Mouse (Mus musculus) v-Abl transformed pro-B cells (cell line): ENCODE data around the gene Arhgap22.

Experiments used
- in situ Hi-C, 2 experiments: fragments of 400-800 bp; cut with MboI; formaldehyde crosslinking; loops; one replicate each; pipeline ENCODE4 v1.15.1; 2025; ENCODE audit not compliant: unreplicated experiment in 2 of 2

The Arhgap22 gene

DNA sequence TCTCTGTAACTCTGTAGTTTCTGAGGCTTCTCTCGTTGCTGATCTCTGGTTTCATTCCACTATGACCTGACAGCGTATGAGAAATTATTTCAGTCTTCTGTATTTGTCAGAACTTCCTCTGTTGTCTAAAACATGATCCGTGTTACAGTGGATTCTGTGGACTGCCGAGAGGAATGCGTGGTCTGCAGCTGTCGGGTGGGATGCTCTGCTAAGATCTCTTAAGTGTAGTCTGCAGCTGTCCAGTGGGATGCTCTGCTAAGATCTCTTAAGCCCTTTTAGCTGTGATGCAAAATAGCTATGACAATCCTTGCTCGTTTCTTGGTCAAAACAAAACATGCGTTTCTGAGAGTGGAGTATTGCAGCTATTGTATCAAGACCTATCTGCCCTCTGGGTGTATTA, 3.0 kb upstream of the Arhgap22 start:
- in situ Hi-C loops: loop anchor here (5.0 to 25.0 kb wide), 4 partner anchors 91 to 449 kb away; no protein-coding TSS in a partner anchor

DNA sequence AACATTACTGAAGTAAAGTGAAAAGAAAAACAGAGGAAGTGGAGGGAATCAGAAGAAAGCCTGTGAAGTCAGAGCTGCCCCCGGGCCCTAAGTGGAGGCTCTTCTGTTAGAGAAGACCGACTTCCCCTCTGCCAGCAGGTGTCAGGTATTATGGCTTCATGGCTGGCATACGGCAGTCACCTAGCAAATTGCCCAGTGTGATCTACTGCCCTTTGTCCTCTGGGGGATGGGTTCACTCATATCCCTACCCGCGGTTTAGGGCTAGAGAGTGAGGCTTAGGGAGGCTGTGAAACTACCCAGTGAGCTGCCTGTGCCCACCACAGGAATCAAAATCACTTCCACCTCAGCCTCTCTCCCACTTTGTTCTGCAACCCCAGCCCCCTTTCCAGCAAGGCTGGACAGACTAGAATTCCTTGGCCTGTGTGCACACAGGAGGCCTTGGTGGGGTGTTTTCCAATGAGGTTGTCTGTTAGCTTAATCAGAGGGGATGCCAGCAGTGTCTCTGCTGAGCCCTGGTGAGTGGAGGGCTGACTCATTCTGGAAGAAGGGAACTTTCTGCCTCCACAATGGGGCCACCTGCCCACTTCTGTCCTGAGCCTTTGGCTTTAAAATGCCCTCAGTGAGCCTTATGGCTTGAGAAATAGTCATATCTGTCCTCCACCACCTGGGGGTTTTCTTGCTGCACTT, 1.4 kb upstream of the Arhgap22 start:
- in situ Hi-C loops: loop anchor here (5.0 to 25.0 kb wide), 4 partner anchors 90 to 450 kb away; no protein-coding TSS in a partner anchor

DNA sequence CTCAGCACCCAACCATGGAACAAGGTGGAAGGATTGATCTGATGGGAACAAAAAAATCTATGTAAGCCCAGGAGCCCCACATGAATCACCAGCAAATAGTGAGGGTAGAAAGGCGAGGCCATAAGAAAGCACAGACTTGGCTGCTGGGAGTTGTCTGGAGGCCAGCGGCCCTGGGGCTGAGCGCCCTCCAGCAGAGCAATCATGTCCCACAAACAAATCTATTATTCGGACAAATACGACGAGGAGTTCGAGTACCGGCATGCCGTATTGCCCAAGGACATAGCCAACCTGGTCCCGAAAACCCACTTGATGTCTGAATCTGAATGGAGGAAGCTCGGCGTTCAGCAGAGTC, 892 bp upstream of the Arhgap22 start:
- in situ Hi-C loops: loop anchor here (5.0 to 25.0 kb wide), 4 partner anchors 89 to 451 kb away; no protein-coding TSS in a partner anchor

DNA sequence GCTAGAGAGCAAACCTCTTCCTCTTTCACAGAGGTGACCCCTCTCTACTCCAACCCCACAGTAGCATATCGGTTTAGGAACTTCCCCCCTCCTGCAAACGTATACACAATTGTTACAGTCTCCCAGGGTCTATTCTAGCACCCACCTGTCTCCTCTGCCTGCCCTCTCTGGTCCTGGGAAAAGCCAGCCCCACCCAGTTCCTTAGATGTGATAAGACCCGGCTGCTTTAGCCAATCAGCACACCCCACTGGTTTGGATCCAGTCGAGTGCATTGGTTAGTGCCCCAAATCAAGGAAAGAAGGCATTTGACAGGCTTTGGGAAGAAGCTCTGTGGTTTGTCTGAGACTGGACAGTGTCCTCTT, 922 bp downstream of the Arhgap22 start:
- in situ Hi-C loops: loop anchor here (5.0 to 25.0 kb wide), 5 partner anchors 38 to 452 kb away; no protein-coding TSS in a partner anchor

DNA sequence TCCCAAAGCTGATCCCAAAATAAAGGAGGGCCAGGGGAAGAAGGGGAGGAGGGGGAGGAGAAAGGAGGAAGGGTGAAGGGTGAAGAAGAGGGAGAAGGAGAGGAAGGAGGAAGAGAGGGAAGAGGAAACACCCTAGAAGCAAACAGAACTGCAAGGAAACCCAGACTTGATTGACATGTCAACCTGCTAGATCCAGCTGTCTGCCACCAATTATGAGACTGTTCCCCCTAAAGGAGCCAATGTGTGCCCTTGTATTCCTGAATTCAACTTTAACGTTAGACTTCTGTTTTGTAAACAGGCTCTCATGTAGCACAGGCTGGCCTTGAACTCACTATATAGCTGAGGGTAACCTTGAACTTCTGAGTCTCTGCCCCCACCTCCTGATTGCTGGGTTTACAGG, 1.3 kb downstream of the Arhgap22 start:
- in situ Hi-C loops: loop anchor here (5.0 to 25.0 kb wide), 4 partner anchors 37 to 453 kb away; no protein-coding TSS in a partner anchor

DNA sequence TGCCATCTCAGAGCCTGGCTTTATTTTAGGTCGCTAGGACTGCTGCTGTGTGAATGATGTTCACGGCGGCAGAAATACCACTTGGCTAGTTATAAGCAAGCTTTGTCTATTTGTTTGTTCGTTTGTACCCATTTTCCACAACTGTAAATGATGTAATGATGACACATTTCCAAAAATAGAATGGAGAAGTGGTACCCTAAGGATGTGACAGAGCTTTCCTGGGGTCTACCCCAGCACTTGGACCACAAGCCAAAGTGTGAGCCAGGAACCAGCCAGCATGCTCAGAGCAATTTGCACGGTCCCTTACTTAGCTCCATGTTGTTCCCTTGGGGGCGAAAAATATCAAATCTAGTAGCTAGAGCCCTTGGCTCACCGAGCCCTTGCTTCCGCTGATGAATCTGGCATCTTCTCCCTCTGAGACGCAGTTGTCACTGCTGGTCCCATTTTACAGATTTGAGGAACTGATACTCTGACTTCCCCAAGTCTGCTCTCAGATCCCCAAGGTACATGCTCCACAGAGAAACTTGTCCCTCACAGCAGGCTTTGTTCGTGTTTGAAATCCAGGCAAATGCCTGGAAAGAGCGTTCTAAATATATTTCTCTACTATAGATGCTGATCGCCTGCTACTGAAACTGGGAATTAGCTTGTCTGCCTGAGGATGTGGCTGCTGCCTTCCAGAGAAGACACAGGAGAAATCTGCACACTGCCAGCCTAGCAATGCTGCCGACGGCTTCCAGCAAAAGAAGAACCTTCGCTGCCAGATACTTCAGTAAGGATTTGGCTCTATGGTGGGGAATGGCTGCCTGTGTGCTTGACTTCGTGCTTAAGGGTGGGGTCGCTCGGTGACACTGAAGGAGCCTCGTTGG, 2.8 kb downstream of the Arhgap22 start:
- in situ Hi-C loops: loop anchor here (5.0 to 25.0 kb wide), 4 partner anchors 36 to 454 kb away; no protein-coding TSS in a partner anchor

DNA sequence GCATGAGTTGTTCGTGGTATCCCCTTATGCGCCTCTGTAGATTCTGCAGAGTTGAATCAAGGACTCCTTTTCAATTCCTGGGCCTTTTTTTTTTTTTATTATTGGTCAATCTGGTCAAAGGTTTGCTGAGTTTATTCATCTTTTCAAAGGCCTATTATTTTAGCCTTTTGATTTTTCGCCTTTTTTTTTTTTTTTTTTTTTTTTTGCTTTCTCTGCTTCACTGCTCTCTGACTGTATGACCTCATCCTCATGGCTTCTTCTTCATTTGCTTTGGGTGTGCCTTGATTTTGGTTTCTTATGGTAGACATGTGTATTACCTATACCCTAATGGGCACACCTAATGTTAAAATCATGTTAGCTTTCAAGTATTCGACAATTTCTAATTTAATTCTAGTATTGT, 11.4 kb downstream of the Arhgap22 start:
- in situ Hi-C loops: no loop called here

DNA sequence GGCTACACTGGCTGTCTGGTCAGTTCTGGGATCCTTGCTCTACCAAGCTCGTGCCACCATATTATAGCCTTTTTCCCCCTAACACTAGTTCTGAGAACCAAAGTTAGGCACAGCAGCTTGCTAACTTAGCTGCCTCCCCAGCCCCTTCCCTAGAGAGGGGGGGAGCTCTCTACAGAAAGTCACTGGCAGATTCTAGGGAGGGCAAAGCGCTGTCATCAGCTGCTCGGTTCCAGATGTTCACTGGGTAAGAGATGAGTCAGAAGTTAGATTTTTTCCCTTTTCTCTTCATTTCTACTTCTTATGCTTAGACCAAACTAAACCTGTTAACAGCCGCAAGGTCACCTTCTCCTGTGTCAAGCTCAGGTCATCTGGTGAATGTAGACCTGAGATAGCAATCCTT, 16.8 kb downstream of the Arhgap22 start:
- in situ Hi-C loops: no loop called here

DNA sequence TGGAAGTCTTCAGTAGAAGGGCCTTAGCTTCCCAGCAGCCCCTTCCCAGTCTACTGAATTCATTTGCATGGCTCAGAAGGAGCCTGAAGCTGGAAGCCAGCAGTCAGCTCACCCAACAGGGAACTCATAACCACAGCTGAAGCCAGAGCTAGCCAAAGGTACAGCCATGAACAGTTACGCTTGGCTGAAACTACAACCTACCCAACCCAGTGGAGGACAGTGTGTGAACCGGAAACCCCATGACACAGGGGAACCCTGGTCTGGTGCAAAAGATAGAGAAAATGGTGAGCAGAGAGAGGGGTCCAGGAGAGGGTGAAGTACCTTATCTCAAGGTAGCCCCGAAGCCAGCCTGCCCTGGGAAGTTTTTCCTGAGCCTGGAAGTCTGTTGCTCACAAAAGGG, 17.5 kb downstream of the Arhgap22 start:
- in situ Hi-C loops: no loop called here

DNA sequence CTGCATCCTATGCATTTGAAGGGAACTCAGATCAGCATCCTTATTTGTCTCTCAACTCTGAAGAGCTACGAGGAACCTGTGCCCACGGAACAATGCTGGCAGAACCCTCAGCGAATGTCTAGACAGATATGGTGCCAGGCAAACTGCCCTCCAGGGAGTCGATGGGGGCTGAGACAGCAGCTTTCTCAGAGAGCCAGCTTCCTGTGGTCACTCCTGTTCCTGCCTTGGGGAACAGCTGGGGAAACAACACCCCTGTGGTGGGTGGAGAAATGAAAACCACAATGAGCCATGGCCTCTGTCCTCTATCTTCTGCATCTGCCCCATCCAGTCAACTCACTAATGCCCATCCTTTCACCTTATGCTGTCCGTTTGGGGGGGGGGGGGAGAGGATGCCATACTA, 18.2 kb downstream of the Arhgap22 start:
- in situ Hi-C loops: no loop called here

DNA sequence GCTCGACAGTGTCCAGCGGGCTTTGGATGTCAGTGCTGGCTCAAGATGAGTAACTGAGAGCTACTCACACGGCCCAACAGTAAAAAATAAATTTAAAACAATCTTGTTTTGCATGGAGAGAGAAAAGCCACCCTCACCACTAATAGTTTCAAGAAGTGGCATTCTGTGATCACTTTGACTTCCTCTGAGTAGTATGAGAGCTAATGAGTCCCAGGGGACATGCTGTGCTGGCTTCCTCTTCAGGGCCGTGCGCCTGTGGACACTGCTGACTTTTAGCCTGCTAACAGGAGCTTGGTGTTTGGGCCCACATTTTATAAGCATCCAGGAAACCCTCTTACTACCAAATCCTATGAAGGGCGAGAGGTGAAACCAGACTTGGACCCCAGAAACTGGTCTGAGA, 21.8 kb downstream of the Arhgap22 start:
- in situ Hi-C loops: no loop called here

DNA sequence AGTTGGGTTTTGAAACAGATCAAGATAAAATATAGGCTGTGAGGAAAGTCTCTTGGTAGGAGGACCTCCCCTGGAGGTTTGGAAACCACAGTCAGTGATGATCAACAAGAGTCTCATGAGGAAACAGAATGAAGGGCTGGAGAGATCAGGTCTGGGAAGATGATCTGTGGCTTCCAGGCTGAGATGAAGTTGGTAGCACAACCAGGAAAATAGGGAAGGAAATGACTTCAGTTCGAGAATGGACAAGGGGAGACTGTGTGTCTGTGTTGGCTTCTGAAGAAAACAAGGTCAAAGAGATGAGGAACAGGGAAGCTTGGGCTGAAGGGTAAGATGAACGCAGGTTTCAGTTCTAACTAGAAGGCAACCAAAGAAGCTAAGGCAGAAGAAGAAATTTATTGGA, 26.6 kb downstream of the Arhgap22 start:
- in situ Hi-C loops: no loop called here

DNA sequence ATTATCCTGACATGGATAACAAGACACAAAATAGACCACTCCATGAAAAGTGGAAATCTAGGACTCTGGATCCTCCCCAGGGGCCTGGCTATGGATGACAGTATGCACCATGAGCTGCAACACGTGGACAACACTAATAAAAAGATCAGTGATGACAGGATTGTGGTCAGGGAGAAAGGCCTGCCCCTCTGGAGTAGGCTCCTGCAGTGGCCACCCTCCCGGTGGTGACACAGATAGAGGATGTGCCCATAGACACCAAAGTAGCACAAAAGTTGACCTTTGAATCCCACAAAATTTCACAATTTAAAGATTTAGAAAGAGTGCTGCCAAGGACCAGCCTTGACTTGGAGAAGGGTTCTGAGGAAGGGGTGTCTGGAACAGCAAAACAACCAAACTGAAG, 29.4 kb downstream of the Arhgap22 start:
- in situ Hi-C loops: no loop called here

DNA sequence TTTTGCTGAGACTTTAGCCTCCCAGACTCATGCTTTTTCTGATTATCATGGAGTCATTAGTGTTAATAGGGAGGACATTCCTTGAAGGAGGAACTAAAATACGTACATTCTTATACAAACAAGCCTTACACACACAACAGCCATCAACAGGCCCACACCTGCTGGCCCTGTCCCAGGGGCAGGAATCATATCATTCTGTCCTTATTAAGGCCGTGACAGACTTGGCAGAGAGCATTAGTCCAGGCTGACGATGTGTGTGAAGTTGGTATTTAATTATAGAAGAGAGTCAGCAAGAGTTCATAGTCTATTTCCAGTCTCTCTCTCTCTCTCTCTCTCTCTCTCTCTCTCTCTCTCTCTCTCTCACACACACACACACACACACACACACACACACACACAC, 30.7 kb downstream of the Arhgap22 start:
- in situ Hi-C loops: no loop called here

DNA sequence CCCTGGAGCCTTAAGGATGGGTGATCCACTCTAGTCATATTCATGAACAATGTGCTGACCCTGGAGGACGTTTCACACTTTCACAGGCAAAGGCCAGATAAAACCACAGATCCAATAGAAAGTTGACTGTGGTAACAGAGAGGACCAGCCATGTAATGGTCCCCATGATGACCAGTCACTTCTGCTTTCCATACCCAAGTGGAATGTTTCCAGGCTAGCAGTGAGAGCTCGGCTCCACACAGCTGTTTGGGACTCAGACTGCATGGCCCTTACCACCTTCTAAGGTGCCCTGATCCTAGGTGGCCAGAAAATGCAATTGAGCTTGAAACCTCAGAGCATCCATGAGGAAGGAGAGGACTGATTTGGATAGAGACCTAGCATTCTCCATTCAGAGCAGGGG, 31.1 kb downstream of the Arhgap22 start:
- in situ Hi-C loops: no loop called here

DNA sequence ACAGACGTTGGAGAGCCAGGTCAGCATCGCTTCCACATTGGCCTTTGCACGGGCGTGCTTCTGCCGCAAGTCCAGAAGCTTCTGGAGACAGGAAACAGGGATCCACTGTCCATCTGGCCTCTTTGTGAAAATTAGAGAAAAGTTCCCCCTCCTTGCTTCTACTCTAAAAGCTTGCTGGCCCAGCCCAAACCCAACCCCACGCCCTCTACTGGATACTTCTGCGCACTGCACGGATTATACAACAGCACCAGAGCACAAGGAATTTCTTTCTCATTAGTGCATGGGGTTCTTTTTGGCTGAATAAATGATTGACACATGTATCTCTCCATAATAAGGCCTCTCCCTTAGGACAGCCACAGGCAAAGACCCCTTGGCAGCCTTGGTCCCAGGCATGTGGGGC, 32.6 kb downstream of the Arhgap22 start:
- in situ Hi-C loops: no loop called here

DNA sequence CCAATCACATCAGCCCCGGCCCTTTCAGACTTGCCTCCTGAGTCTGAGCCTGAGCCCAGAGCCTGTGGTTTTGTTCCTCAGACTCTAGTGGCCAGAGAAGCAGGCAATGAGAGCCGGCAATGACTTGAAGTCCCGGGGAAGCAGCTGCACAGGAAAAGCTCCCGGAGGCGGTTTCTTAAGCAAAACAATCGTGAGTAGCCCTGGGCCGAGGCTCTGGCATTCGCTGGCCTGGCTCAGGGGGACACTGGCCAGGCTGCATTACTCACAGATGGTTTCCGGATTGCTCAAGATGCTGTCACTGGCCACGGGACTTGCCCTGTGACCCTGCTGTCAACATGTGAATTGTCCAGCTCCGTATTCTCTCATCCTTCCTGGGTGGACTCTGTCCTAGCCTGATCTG, 33.8 kb downstream of the Arhgap22 start:
- in situ Hi-C loops: no loop called here

DNA sequence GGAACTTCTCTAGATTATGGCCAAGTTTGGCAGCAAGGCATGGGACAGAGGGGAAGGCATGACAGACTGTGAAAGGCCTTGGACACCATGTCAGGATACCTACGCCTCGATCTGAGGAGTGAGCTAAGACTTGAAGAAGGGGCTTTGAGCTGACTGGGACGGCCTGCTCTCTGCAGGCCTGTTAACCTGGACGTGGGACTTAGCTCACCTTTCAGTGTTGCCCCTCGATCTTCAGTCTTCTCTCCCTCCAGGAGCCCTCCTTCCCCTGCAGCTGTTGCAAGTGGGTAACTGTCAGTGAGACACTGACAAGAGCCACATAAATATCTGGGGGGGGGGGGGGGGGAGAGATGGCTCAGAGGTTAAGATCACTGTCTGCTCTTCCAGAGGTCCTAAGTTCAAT, 34.9 kb downstream of the Arhgap22 start:
- in situ Hi-C loops: no loop called here

DNA sequence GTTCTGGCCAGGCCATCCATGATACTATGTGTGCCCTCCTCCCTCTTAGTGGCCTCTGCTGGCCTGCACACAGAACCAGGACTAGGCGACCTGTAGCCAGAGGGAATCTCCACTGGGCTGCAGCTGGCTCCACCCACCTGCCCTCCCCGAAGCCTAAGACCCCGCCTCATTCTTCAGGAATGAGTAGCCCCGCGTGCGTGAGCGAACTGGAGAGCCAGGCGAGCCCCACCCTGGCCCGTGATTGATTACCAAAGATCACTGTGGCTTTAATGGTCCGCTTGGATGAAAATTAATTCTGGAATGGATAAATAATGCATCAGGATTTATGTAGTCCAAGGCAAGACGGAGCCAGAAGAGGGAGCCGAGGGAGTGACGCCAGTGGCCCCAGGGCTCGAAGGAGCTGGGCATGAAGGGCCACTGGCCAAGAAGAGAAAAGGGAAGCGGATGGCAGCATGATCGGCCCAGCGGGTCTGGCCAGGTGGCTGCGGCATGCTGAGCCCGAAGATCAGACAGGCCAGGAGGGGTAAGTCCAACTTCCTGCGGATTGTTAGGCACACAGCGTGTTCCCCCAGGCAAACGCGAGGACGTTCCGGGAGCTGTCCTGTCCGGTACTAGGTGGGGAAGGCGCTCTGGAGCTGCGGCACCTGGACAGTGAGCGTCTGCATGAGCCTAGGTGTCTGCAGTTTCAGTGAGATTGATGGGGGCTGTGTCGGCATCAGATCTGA, 36.6 kb downstream of the Arhgap22 start:
- in situ Hi-C loops: loop anchor here in 1 of 2 experiments (5.0 kb wide), 2 partner anchors 33 to 52 kb away; no protein-coding TSS in a partner anchor

DNA sequence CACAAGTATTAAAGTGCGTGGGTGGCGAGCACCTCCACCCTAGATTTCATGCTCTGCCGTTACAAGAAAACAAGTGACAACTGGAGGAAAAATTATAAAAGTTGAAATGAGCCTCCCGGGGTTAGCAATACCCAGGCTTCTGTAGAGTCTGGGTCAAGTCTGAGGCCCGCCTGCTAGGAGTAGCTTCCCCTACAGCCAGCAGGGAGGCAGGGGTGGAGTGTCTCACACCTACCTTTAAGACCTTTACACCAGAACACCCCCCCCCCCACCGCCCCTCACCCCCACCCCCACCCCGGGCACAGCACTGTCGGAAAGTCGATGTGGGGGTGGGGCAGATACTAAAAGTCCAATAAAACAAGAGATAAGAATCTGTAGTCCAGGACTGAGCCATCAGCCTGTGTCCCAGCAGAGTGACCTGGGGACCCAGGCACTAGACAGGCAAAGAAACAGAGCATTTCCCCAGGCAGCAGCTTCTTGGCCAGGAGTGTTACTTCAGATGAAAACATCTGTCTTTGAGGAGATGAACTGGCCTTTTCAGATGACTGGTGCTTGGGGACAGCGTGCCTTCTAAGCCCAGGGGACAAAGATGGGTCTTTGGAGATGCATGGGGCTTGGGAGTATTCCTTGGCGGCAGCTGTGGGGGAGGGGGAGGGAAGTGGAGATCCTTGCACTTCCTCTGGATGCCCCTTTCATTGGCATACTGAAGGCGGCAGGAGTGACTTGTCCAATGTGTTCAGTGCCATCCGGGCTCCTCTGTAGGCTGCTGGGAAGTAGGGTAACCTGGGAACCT, 37.3 kb downstream of the Arhgap22 start:
- in situ Hi-C loops: loop anchor here in 1 of 2 experiments (5.0 kb wide), 2 partner anchors 34 to 51 kb away; no protein-coding TSS in a partner anchor
